Mouse (Mus musculus) liver, adult 2 months (tissue): ENCODE results near the gene Pla2g2e. TPM values are rescaled to one million over a fixed set of nuclear protein-coding genes. Genes with fewer than 3 reads are reported as not detected.
"Not testable (repeated sequence)": the region's sequence is repeated elsewhere in the genome, so short reads cannot be mapped to it uniquely, and the experiment has no call there.

Source experiments
- DNase-seq: peaks from one replicate; pipeline ENCODE4 v3.0.0-alpha.2; 2011; ENCODE audit warnings: low read depth, low spot score; ENCODE audit errors: extremely low read depth
- H3K27ac ChIP-seq: fragments of 200-500 bp; replicated peaks from 2 replicates; pipeline ENCODE4 v1.5.1; 2012; ENCODE audit warnings: low read depth, mild to moderate bottlenecking, control low read depth, inconsistent platforms, low read length; ENCODE audit not compliant: insufficient read depth
- H3K27me3 ChIP-seq: fragments of 200-500 bp; 2 replicates; pipeline ENCODE4 v1.6.1; 2012; ENCODE audit warnings: mild to moderate bottlenecking, moderate library complexity, low read length, inconsistent platforms; ENCODE audit not compliant: control insufficient read depth, insufficient read depth
- H3K36me3 ChIP-seq: fragments of 200-500 bp; 2 replicates; pipeline ENCODE4 v1.6.1; 2012; ENCODE audit warnings: low read length, inconsistent platforms; ENCODE audit not compliant: control insufficient read depth, insufficient read depth
- H3K4me1 ChIP-seq: fragments of 200-500 bp; 2 replicates; pipeline ENCODE4 v1.6.1; 2011; ENCODE audit warnings: low read length; ENCODE audit not compliant: control insufficient read depth, insufficient read depth
- H3K4me3 ChIP-seq: fragments of 200-500 bp; 2 replicates; pipeline ENCODE4 v1.5.1; 2011; ENCODE audit warnings: low read depth, mild to moderate bottlenecking, control low read depth, low read length, moderate library complexity; ENCODE audit not compliant: insufficient read depth
- H3K79me2 ChIP-seq: fragments of 200-500 bp; 2 replicates; pipeline ENCODE4 v1.6.1; 2012; ENCODE audit warnings: inconsistent platforms, mild to moderate bottlenecking, low read length, moderate library complexity; ENCODE audit not compliant: control insufficient read depth, insufficient read depth
- H3K9ac ChIP-seq: fragments of 200-500 bp; 2 replicates; pipeline ENCODE4 v1.6.1; 2012; ENCODE audit warnings: low read depth, mild to moderate bottlenecking, control low read depth, inconsistent platforms, low read length
- CTCF ChIP-seq: fragments of 200-500 bp; IDR thresholded peaks from 2 replicates; pipeline ENCODE4 v1.5.1; 2011; ENCODE audit warnings: low read depth, low read length, control low read depth
- POLR2A ChIP-seq: fragments of 200-500 bp; IDR thresholded peaks from 2 replicates; pipeline ENCODE4 v1.6.1; 2011; ENCODE audit warnings: low read length, control low read depth; ENCODE audit not compliant: insufficient read depth; ENCODE audit errors: extremely low read depth
- WGBS: fragments of 180-500 bp; shearing (Covaris S2); methylation state at CpG from one replicate; pipeline ENCODE4 v1.1.7; 2018; 5-methylcytosine and 5-hydroxymethylcytosine counted together
- polyA plus RNA-seq: library from polyadenylated mRNA; depleted of rRNA; stranded (reverse); fragments of >200 nt; gene quantifications from 2 replicates; pipeline ENCODE4 v1.2.3, GENCODE M21; 2012
- total RNA-seq: library from RNA; depleted of rRNA; stranded (reverse); fragments of >200 nt; gene quantifications from 2 replicates; pipeline ENCODE4 v1.2.3, GENCODE M21; 2014

Gene Pla2g2e
- total and polyA plus RNA-seq, 2 experiments: not detected

DNA sequence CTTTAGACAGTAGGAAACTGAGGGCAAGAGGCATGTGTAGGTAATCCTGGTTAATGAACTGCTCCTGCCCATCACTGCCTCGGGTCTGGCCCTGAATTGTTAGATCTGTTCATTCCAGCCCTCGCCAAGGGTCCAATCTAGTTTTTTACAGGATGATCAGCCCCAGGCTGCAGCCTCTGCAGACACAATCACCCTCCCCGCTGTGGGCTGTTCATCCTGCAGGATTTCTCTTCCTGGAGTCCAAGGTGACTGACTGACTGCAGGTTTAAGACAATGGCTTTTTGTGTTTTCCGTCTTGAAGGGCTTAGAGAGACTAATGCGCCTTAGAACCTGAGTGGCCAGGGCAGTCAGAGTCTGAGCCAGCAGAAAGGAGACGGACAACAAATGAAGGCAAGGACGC, 11.4 kb downstream of the Pla2g2e start:
- Histone ChIP-seq H3K79me2 (no peaks in the 10 kb centered on the region), H3K27ac (no peak overlapping the region), H3K4me3 (no peak overlapping the region), H3K36me3 (no peaks in the 10 kb centered on the region), H3K9ac (no peak overlapping the region), H3K4me1 (no peaks in the 10 kb centered on the region), H3K27me3 (no peaks in the 10 kb centered on the region)
- WGBS: 73% methylated on average over 7 of the region's 7 CpGs
- no peak for TF ChIP-seq POLR2A
- no peak for TF ChIP-seq CTCF
- no peak for DNase-seq

GRCm38 (mm10) chr4:138889635-138890034, 11.9 kb downstream of the Pla2g2e start:
- H3K79me2 ChIP-seq: no peaks in the 10 kb centered on the region
- H3K27ac ChIP-seq: no peak overlapping the region
- H3K4me3 ChIP-seq: no peak overlapping the region
- H3K27me3 ChIP-seq: no peaks in the 10 kb centered on the region
- peaks cover 2% of the 10 kb centered on the region; the same call in 1 of the 2 replicates for H3K36me3 ChIP-seq
- WGBS: 68% methylated on average over 8 of the region's 8 CpGs
- H3K4me1 ChIP-seq: no peaks in the 10 kb centered on the region
- no peak overlapping the region for H3K9ac ChIP-seq
- no peak for TF ChIP-seq POLR2A
- TF ChIP-seq CTCF: no peak
- DNase-seq: no peak

DNA sequence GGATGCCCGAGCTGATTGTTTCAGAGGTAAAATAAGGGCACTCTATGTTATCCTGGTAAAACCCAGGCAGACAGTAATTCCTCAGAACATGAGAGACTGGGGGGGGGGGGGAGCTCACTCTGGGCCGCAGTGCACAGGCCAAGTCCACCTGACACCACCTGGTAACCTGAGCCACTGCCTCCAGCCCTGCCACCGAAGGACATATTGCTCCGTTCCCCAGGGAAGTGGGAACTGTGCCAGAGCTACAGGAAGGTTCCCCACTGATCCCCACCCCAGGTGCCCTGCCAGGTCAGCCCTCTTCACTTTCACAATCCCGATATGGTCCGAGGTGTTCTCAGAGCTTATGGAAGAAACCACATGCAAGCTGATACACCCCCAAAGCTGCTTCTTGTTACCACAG, 14.9 kb downstream of the Pla2g2e start:
- Histone ChIP-seq H3K9ac (no peak overlapping the region), H3K4me3 (no peak overlapping the region), H3K36me3 (peaks cover 7% of the 10 kb centered on the region; the same call in 1 of the 2 replicates), H3K79me2 (no peaks in the 10 kb centered on the region), H3K27me3 (no peaks in the 10 kb centered on the region), H3K27ac (no peak overlapping the region), H3K4me1 (no peaks in the 10 kb centered on the region)
- 83% methylated on average over 6 of the region's 6 CpGs for WGBS
- no peak for DNase-seq
- TF ChIP-seq CTCF (no peak), POLR2A (no peak)

DNA sequence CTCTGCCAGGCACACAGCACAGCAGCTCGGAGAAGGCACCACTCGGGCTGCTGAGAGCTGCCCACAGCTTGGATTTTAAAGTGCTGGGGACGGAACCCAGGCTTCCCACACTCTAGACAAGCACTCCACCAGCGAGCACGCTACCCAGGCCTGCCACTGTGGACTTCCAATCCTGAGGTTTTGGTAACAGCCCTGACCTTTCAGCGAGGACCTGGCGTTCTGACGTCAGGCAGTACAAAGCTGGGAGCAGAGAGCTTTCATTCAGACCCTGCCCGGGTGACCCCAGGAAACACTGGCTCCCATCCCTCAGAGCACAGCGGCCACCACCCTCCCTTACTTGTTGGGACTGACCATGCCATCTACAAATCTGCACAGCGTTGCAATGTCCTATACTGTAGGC, 16.0 kb downstream of the Pla2g2e start:
- H3K27ac ChIP-seq, H3K36me3 ChIP-seq, H3K27me3 ChIP-seq, H3K4me3 ChIP-seq, H3K79me2 ChIP-seq, DNase-seq, H3K9ac ChIP-seq, H3K4me1 ChIP-seq: not testable (repeated sequence)
- 94% methylated on average over 11 of the region's 11 CpGs for WGBS

DNA sequence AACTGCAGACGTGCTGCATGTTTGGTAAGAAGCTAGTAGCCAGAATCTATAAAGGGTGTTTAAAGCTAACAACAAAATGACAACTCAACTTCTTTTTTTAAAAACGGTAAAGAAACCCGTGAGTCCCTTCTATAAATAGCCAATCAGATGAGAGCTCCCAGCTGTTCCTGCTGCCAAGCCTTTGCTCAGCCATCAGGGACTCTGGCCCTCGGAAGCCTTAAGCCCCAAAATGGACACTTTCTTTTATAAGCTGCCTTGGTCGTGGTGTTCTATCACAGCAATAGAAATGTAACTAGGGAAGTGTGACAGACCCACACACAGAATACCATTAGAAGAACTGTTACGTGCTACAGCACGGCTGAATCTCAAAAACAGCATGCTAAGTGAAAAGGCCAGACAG, 21.6 kb downstream of the Pla2g2e start:
- H3K4me3 ChIP-seq: no peak overlapping the region
- no peaks in the 10 kb centered on the region for H3K27me3 ChIP-seq
- H3K79me2 ChIP-seq: no peaks in the 10 kb centered on the region
- 89% methylated on average over 7 of the region's 7 CpGs for WGBS
- no peak for DNase-seq
- no peak overlapping the region for H3K9ac ChIP-seq
- peaks cover 22% of the 10 kb centered on the region for H3K36me3 ChIP-seq
- H3K27ac ChIP-seq: no peak overlapping the region
- no peak for TF ChIP-seq CTCF
- H3K4me1 ChIP-seq: no peaks in the 10 kb centered on the region

DNA sequence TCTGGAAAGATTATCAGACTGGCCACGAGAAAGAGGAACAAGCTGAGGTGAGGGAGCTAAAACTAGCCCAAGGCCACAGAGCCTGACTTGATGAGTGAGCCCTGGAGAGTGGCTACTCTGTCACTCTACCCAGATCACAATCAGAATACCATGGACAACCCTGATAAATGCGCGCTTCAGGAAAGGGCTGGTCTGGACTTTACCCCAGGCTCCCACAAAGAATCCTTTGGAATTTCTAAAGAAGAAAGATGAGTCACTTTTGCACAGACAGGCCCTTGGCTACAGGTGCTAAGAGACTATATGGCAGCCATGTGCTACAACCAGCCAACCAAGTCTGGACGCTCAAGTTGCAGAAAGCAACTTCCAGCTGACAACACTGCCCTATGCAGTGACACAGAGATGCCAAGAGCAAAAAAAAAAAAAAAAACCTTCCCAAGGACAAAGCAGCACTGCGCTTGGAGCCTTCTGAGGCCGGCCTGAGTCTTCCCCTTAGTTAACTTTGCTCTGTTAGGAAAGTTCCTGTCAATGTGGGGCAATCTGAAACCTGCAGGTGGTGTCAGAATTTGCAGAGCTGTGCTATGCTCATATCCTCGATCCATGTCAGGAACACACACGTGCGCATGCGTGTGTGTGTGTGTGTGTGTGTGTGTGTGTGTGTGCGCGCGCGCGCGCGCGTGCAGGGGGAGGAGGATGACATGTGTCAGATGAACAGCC, 28.0 kb downstream of the Pla2g2e start:
- WGBS: 95% methylated on average over 18 of the region's 18 CpGs
- Histone ChIP-seq H3K9ac (no peak overlapping the region), H3K27me3 (no peaks in the 10 kb centered on the region), H3K79me2 (no peaks in the 10 kb centered on the region), H3K4me3 (no peak overlapping the region), H3K4me1 (no peaks in the 10 kb centered on the region), H3K36me3 (peaks cover 12% of the 10 kb centered on the region), H3K27ac (no peak overlapping the region)
- DNase-seq: no peak
- TF ChIP-seq CTCF: no peak
- TF ChIP-seq POLR2A: no peak
